Mouse (Mus musculus): ENCODE data around the gene Ttc41. TPM values are rescaled to one million over a fixed set of nuclear protein-coding genes. Genes with fewer than 3 reads are reported as not detected.

The Ttc41 gene
- polyA plus RNA-seq, 1 experiment, result not detected

GRCm38 (mm10) chr10:86819649-86820165, 114.1 kb downstream of the Ttc41 start:
- TF ChIP-seq GATA1 (IDR thresholded peaks at IDR 0.05; ENCODE audit: borderline replicate concordance, low read length) (no peak), FLI1 (IDR thresholded peaks at IDR 0.05; ENCODE audit: low read length) (no peak)
- Histone ChIP-seq H3K27me3 (replicated peaks) (no peaks in the 10 kb centered on the region), H3K36me3 (replicated peaks; ENCODE audit: low read length) (peaks cover 95% of the 10 kb centered on the region)

GRCm38 (mm10) chr10:86821014-86821413, 115.4 kb downstream of the Ttc41 start:
- no peaks in the 10 kb centered on the region for H3K27me3 ChIP-seq (replicated peaks)
- no peaks in the 10 kb centered on the region for H3K9me3 ChIP-seq
- H3K36me3 ChIP-seq (replicated peaks; ENCODE audit: low read length), result peaks cover 95% of the 10 kb centered on the region
- H3K4me3 ChIP-seq (replicated peaks), result no peak overlapping the region
- H3K4me1 ChIP-seq, result peaks cover 25% of the 10 kb centered on the region
- TF ChIP-seq GATA1 (IDR thresholded peaks at IDR 0.05; ENCODE audit: borderline replicate concordance, low read length), result no peak
- TF ChIP-seq FLI1 (IDR thresholded peaks at IDR 0.05; ENCODE audit: low read length), result no peak

More at GRCm38 (mm10) chr10:86819649-86820165, 114.1 kb downstream of the Ttc41 start:
- no peak overlapping the region for H3K4me3 ChIP-seq (replicated peaks)
- H3K9me3 ChIP-seq, result no peaks in the 10 kb centered on the region
- H3K4me1 ChIP-seq, result peaks cover 38% of the 10 kb centered on the region

- Histone ChIP-seq H3K4me1 (peaks cover 9% of the 10 kb centered on the region), H3K36me3 (replicated peaks; ENCODE audit: low read length) (peaks cover 100% of the 10 kb centered on the region), H3K4me3 (replicated peaks) (no peak overlapping the region), H3K27me3 (replicated peaks) (no peaks in the 10 kb centered on the region), H3K9me3 (peaks cover 11% of the 10 kb centered on the region)
- no peak for TF ChIP-seq GATA1 (IDR thresholded peaks at IDR 0.05; ENCODE audit: borderline replicate concordance, low read length)
- TF ChIP-seq FLI1 (IDR thresholded peaks at IDR 0.05; ENCODE audit: low read length), result no peak
Measured at GRCm38 (mm10) chr10:86824093-86824492, 118.5 kb downstream of the Ttc41 start.

GRCm38 (mm10) chr10:86824871-86825270, 119.3 kb downstream of the Ttc41 start:
- no peaks in the 10 kb centered on the region for H3K27me3 ChIP-seq (replicated peaks)
- H3K4me1 ChIP-seq, result peaks cover 2% of the 10 kb centered on the region; the same call in 1 of the 2 replicates
- no peak overlapping the region for H3K4me3 ChIP-seq (replicated peaks)
- peaks cover 100% of the 10 kb centered on the region for H3K36me3 ChIP-seq (replicated peaks; ENCODE audit: low read length)
- peaks cover 14% of the 10 kb centered on the region for H3K9me3 ChIP-seq
- no peak for TF ChIP-seq GATA1 (IDR thresholded peaks at IDR 0.05; ENCODE audit: borderline replicate concordance, low read length)
- no peak for TF ChIP-seq FLI1 (IDR thresholded peaks at IDR 0.05; ENCODE audit: low read length)

GRCm38 (mm10) chr10:86825871-86826522, 120.4 kb downstream of the Ttc41 start:
- Histone ChIP-seq H3K4me1 (no peaks in the 10 kb centered on the region; the same call in 1 of the 2 replicates), H3K36me3 (replicated peaks; ENCODE audit: low read length) (peaks cover 98% of the 10 kb centered on the region), H3K27me3 (replicated peaks) (no peaks in the 10 kb centered on the region), H3K4me3 (replicated peaks) (no peak overlapping the region), H3K9me3 (peaks cover 14% of the 10 kb centered on the region)
- TF ChIP-seq FLI1 (IDR thresholded peaks at IDR 0.05; ENCODE audit: low read length) (no peak), GATA1 (IDR thresholded peaks at IDR 0.05; ENCODE audit: borderline replicate concordance, low read length) (no peak)

Other genes with a start within 250 kb of the Ttc41 start
- 0.15 TPM in 1 of 2 replicates, not detected in the other for gene Syn3, start 206.9 kb upstream of the Ttc41 start, polyA plus RNA-seq (2012; ENCODE audit: insufficient read depth, low replicate concordance)
- gene Hsp90b1, start 302 bp upstream of the Ttc41 start, polyA plus RNA-seq (2012; ENCODE audit: insufficient read depth, low replicate concordance), result 6.4 and 61.7 TPM in 2 replicates
- not detected in 2 replicates for gene Gm49358, start 58.2 kb downstream of the Ttc41 start, polyA plus RNA-seq (2012; ENCODE audit: insufficient read depth, low replicate concordance)
- gene Nt5dc3, start 73.2 kb downstream of the Ttc41 start, polyA plus RNA-seq (2012; ENCODE audit: insufficient read depth, low replicate concordance), result 0.95 and 1.2 TPM in 2 replicates